Mouse (Mus musculus): ENCODE data around the gene Tasp1. TPM values are rescaled to one million over a fixed set of nuclear protein-coding genes. Genes with fewer than 3 reads are reported as not detected.
A peak's percentile ranks its signal among the peaks of the same experiment; 100 is the strongest.

Gene Tasp1
- total RNA-seq (2014; rRNA removed) (12.5 and 16.2 TPM in 2 replicates), polyA plus RNA-seq (2015; fragmentation: Nextera tagmentation; extraction: Ambion mirVana) (21.6 and 22.8 TPM in 2 replicates)

GRCm38 (mm10) chr2:140066353-140067314 is at the start of gene Tasp1:
Gene Tasp1, minus strand, starts transcription at chr2:140066805.
- Histone ChIP-seq H3K27me3 (ENCODE audit: insufficient read depth, low read length) (no peaks in the 10 kb centered on the region), H3K27ac (peak within 1 kb of the TSS; percentile 95), H3K4me1 (ENCODE audit: insufficient read depth, low read length) (peaks cover 3% of the 10 kb centered on the region; the same call in 1 of the 2 replicates), H3K9me3 (ENCODE audit: low read length) (no peaks in the 10 kb centered on the region), H3K4me3 (ENCODE audit: low read length) (peak within 1 kb of the TSS; percentile 77), H3K36me3 (ENCODE audit: insufficient read depth, low read length) (no peaks in the 10 kb centered on the region), H3K4me2 (ENCODE audit: low read depth, low read length) (peak within 1 kb of the TSS; percentile 82), H3K9ac (replicated peaks; ENCODE audit: low read length) (peak within 1 kb of the TSS; percentile 77)
- peak; percentile 98 for DNase-seq (ENCODE audit: low spot score)
- peak; percentile 100 for ATAC-seq
- TF ChIP-seq CTCF (IDR thresholded peaks at IDR 0.05; ENCODE audit: low read depth) = no peak
- WGBS = under 1% methylated on average over 68 of the region's 68 CpGs

- H3K9me3 ChIP-seq (ENCODE audit: low read length) = no peaks in the 10 kb centered on the region
- H3K9ac ChIP-seq (replicated peaks; ENCODE audit: low read length) = no peak overlapping the region
- no peak for TF ChIP-seq CTCF (IDR thresholded peaks at IDR 0.05; ENCODE audit: low read depth)
- no peaks in the 10 kb centered on the region for H3K4me1 ChIP-seq (ENCODE audit: insufficient read depth, low read length)
- H3K36me3 ChIP-seq (ENCODE audit: insufficient read depth, low read length) = no peaks in the 10 kb centered on the region
- no peak overlapping the region for H3K4me3 ChIP-seq (ENCODE audit: low read length)
- ATAC-seq (no peak), DNase-seq (ENCODE audit: low spot score) (no peak)
- H3K27me3 ChIP-seq (ENCODE audit: insufficient read depth, low read length) = no peaks in the 10 kb centered on the region
- H3K27ac ChIP-seq = no peak overlapping the region
- no peak overlapping the region for H3K4me2 ChIP-seq (ENCODE audit: low read depth, low read length)
- 88% methylated on average over 8 of the region's 8 CpGs for WGBS
Observed at GRCm38 (mm10) chr2:140113851-140114250, 47.2 kb upstream of the Tasp1 start.

- no peak overlapping the region for H3K4me2 ChIP-seq (ENCODE audit: low read depth, low read length)
- TF ChIP-seq CTCF (IDR thresholded peaks at IDR 0.05; ENCODE audit: low read depth) = no peak
- no peak overlapping the region for H3K9ac ChIP-seq (replicated peaks; ENCODE audit: low read length)
- H3K4me3 ChIP-seq (ENCODE audit: low read length) = no peak overlapping the region
- 37% methylated on average over 1 of the region's 1 CpGs for WGBS
- H3K27me3 ChIP-seq (ENCODE audit: insufficient read depth, low read length) = no peaks in the 10 kb centered on the region
- H3K9me3 ChIP-seq (ENCODE audit: low read length) = no peaks in the 10 kb centered on the region
- DNase-seq (ENCODE audit: low spot score) (no peak), ATAC-seq (no peak)
- H3K27ac ChIP-seq = no peak overlapping the region
- no peaks in the 10 kb centered on the region for H3K4me1 ChIP-seq (ENCODE audit: insufficient read depth, low read length)
- no peaks in the 10 kb centered on the region for H3K36me3 ChIP-seq (ENCODE audit: insufficient read depth, low read length)
Observed at GRCm38 (mm10) chr2:140108945-140109344, 42.3 kb upstream of the Tasp1 start.

- TF ChIP-seq CTCF (IDR thresholded peaks at IDR 0.05; ENCODE audit: low read depth) = no peak
- 87% methylated on average over 4 of the region's 4 CpGs for WGBS
Observed at GRCm38 (mm10) chr2:140107641-140108040, 41.0 kb upstream of the Tasp1 start.

GRCm38 (mm10) chr2:140104951-140105350 is 38.3 kb upstream of the Tasp1 start:
- H3K4me3 ChIP-seq (ENCODE audit: low read length) = no peak overlapping the region
- H3K9me3 ChIP-seq (ENCODE audit: low read length) = no peaks in the 10 kb centered on the region
- H3K4me2 ChIP-seq (ENCODE audit: low read depth, low read length) = no peak overlapping the region
- H3K36me3 ChIP-seq (ENCODE audit: insufficient read depth, low read length) = no peaks in the 10 kb centered on the region
- no peak overlapping the region for H3K27ac ChIP-seq
- TF ChIP-seq CTCF (IDR thresholded peaks at IDR 0.05; ENCODE audit: low read depth) = no peak
- DNase-seq (ENCODE audit: low spot score) = no peak
- WGBS = 71% methylated on average over 3 of the region's 3 CpGs
- H3K27me3 ChIP-seq (ENCODE audit: insufficient read depth, low read length) = no peaks in the 10 kb centered on the region
- no peak for ATAC-seq
- no peak overlapping the region for H3K9ac ChIP-seq (replicated peaks; ENCODE audit: low read length)
- no peaks in the 10 kb centered on the region for H3K4me1 ChIP-seq (ENCODE audit: insufficient read depth, low read length)

More at GRCm38 (mm10) chr2:140107641-140108040, 41.0 kb upstream of the Tasp1 start:
- Histone ChIP-seq H3K4me1 (ENCODE audit: insufficient read depth, low read length) (no peaks in the 10 kb centered on the region), H3K9me3 (ENCODE audit: low read length) (no peaks in the 10 kb centered on the region), H3K36me3 (ENCODE audit: insufficient read depth, low read length) (no peaks in the 10 kb centered on the region), H3K4me2 (ENCODE audit: low read depth, low read length) (no peak overlapping the region), H3K27ac (no peak overlapping the region), H3K27me3 (ENCODE audit: insufficient read depth, low read length) (no peaks in the 10 kb centered on the region), H3K4me3 (ENCODE audit: low read length) (no peak overlapping the region), H3K9ac (replicated peaks; ENCODE audit: low read length) (no peak overlapping the region)
- ATAC-seq (no peak), DNase-seq (ENCODE audit: low spot score) (no peak)

DNA sequence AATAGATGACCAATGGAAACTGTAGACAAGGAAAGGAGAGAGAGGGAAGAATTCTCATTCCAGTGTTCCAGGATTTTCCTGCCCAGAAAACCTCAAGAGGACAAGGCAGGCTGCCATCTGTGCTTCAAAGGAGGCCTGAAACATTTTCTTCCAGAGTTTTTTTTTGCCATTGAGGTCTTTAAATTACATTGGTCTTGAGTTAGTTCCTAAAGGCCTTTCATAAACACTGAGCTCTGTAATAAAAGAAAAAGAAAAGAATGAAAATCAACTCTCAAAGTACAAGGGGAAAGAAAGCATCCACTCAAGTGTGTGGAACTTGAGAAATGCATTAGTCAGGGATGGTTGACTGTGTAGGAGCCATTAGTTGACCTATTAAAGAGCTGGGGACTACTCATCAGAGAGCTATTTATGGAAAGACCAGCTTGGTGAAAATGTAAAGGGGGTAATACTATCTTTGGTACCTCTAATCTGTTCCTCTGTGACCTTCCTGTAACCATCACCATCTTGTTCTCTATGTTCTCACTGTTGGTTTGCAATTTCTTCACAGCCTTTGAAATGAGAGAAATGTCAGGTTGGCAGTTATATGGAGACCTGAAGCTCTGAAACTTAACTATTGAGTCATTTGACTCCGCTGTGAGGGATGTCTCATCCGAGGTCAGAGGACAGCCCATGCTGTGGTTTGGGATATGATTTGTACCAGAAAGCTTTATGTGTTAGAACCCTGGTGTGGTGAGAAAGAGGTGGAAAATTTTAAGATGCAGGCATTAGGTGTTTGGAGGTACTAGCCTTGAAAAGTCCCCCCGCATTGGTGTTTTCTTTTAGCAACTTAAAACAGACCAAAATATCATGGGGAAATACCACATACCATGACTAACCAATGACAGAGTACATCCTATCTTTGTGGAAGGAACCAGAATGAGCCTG is 34.2 kb upstream of the Tasp1 start:
- Histone ChIP-seq H3K4me2 (ENCODE audit: low read depth, low read length) (no peak overlapping the region), H3K9ac (replicated peaks; ENCODE audit: low read length) (no peak overlapping the region), H3K9me3 (ENCODE audit: low read length) (no peaks in the 10 kb centered on the region), H3K27me3 (ENCODE audit: insufficient read depth, low read length) (no peaks in the 10 kb centered on the region), H3K4me3 (ENCODE audit: low read length) (no peak overlapping the region), H3K36me3 (ENCODE audit: insufficient read depth, low read length) (no peaks in the 10 kb centered on the region), H3K27ac (no peak overlapping the region), H3K4me1 (ENCODE audit: insufficient read depth, low read length) (no peaks in the 10 kb centered on the region)
- WGBS = 83% methylated on average over 3 of the region's 3 CpGs
- no peak for TF ChIP-seq CTCF (IDR thresholded peaks at IDR 0.05; ENCODE audit: low read depth)
- DNase-seq (ENCODE audit: low spot score) = no peak
- ATAC-seq = no peak
